Mouse (Mus musculus) lung, embryonic 16.5 days (tissue): ENCODE measurements at regions not wholly inside any gene's neighbourhood (a gene's known extent, or its start where the extent isn't known, plus 50 kb on each side); places are given as distances from the start of the nearest gene placed in this dataset.
A peak's percentile ranks its signal among the peaks of the same experiment; 100 is the strongest.

Experiments
- ATAC-seq: fragments of 200-750 bp; cut with Nextera tagmentation; 2 replicates; pipeline ENCODE4 v1.8.0; 2017; ENCODE audit warnings: low read depth, mild to moderate bottlenecking, moderate library complexity
- H3K27ac ChIP-seq: fragments of 300-500 bp; sonication (generic); 2 replicates; pipeline ENCODE4 v1.5.1; 2014; ENCODE audit warnings: mild to moderate bottlenecking, control low read depth, low read length
- H3K27me3 ChIP-seq: fragments of 300-500 bp; sonication (generic); 2 replicates; pipeline ENCODE4 v1.6.1; 2014; ENCODE audit warnings: low read depth, low read length, mixed read lengths; ENCODE audit not compliant: control insufficient read depth, insufficient read depth
- H3K36me3 ChIP-seq: fragments of 300-500 bp; sonication (generic); 2 replicates; pipeline ENCODE4 v1.6.1; 2014; ENCODE audit warnings: low read length; ENCODE audit not compliant: control insufficient read depth, insufficient read depth
- H3K4me1 ChIP-seq: fragments of 300-500 bp; sonication (generic); replicated peaks from 2 replicates; pipeline ENCODE4 v1.6.1; 2014; ENCODE audit warnings: low read length, mixed read lengths; ENCODE audit not compliant: control insufficient read depth, insufficient read depth
- H3K4me2 ChIP-seq: fragments of 300-500 bp; sonication (generic); 2 replicates; pipeline ENCODE4 v1.6.1; 2014; ENCODE audit warnings: low read depth, low read length, control low read depth
- H3K4me3 ChIP-seq: fragments of 300-500 bp; sonication (generic); 2 replicates; pipeline ENCODE4 v1.5.1; 2014; ENCODE audit warnings: mild to moderate bottlenecking, low read length, control low read depth
- H3K9ac ChIP-seq: fragments of 300-500 bp; sonication (generic); 2 replicates; pipeline ENCODE4 v1.6.1; 2014; ENCODE audit warnings: low read length, control low read depth
- H3K9me3 ChIP-seq: fragments of 300-500 bp; sonication (generic); 2 replicates; pipeline ENCODE4 v1.6.1; 2016; ENCODE audit warnings: low read length; ENCODE audit not compliant: control insufficient read depth
- WGBS: fragments of 180-500 bp; shearing (Covaris S2); extraction: QIAGEN DNeasy Blood & Tissue Kit; methylation state at CpG from one replicate; pipeline ENCODE4 v1.1.7; 2014; 5-methylcytosine and 5-hydroxymethylcytosine counted together

DNA sequence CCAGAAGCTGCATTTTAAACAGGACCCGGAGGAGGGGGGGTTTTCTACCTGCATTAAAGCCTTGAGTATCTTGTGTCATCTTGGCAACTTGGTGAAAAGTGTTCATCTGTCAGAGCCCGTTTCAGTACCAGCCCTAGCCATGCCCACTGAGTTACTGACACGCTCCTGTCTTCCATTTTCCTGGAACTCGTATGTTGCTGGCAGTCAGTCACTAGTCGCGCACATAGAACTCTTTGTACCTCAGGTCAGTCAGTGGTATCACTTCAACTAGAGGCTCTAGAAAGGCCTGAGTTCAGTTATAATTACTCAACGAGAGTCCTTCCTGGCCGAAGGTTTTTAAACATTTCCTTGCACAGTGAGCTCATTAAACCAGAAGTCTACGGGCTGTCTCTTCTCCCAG is 198.9 kb upstream of the Lrig1 start:
- no peaks in the 10 kb centered on the region for H3K27me3 ChIP-seq
- no peaks in the 10 kb centered on the region for H3K4me1 ChIP-seq
- no peak for ATAC-seq
- no peak overlapping the region for H3K27ac ChIP-seq
- WGBS: 81% methylated on average over 9 of the region's 9 CpGs
- H3K4me2 ChIP-seq: no peak overlapping the region
- H3K9ac ChIP-seq: no peak overlapping the region
- no peaks in the 10 kb centered on the region for H3K36me3 ChIP-seq
- no peaks in the 10 kb centered on the region for H3K9me3 ChIP-seq
- no peak overlapping the region for H3K4me3 ChIP-seq

DNA sequence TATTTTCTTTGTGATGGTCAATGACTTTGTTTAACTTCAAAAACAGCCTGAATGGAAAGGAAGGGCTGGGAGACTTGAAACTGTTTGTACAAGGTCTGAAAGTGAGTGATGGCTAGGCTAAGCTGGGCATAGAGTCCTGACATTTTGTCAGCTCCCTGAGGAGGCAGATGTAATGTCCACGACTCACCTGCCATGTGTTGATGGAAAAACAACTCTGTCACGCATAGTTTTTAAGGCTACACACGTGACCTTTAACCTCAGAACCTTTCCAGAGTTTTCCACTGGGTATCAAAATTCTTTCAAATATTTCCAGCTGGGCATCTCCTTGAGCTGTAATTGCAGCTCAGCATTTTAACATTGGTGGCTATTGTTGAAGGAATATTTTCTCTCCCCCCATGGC is 190.2 kb upstream of the Lrig1 start:
- Histone ChIP-seq H3K27ac (0 out of 2 replicates have a peak overlapping the region, but pooled peaks have one; percentile 22), H3K36me3 (no peaks in the 10 kb centered on the region), H3K4me2 (no peak overlapping the region), H3K4me1 (0 out of 2 replicates have a peak, but pooled peaks cover 2% of the 10 kb centered on the region), H3K9me3 (no peaks in the 10 kb centered on the region), H3K27me3 (no peaks in the 10 kb centered on the region), H3K9ac (no peak overlapping the region), H3K4me3 (no peak overlapping the region)
- peak; percentile 17; the same call in 1 of the 2 replicates for ATAC-seq
- WGBS: 36% methylated on average over 3 of the region's 3 CpGs

DNA sequence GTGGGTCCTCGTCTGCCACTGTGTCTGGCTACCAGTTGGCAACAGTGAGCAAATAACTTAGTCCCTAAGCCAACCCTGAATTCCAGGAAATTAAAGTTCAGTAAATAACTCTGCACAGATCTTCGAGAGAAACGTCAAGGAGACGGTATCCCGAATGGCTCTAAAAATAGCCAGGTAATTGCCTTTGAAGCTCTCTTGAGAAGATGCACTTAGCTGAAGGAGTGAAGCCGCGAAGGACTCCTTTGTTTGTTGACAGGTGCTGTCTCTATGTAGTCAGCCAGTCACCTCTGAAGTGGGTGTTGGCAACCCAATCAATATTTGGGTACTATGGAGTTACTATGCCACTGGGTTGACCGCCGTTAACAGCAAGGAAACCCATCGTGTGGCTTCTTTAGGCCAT is 189.3 kb upstream of the Lrig1 start:
- Histone ChIP-seq H3K27me3 (no peaks in the 10 kb centered on the region), H3K9ac (no peak overlapping the region), H3K36me3 (no peaks in the 10 kb centered on the region), H3K4me3 (no peak overlapping the region), H3K4me1 (0 out of 2 replicates have a peak, but pooled peaks cover 2% of the 10 kb centered on the region), H3K4me2 (no peak overlapping the region), H3K9me3 (no peaks in the 10 kb centered on the region), H3K27ac (no peak overlapping the region)
- WGBS: 47% methylated on average over 10 of the region's 10 CpGs
- ATAC-seq: no peak; the same call in 1 of the 2 replicates

DNA sequence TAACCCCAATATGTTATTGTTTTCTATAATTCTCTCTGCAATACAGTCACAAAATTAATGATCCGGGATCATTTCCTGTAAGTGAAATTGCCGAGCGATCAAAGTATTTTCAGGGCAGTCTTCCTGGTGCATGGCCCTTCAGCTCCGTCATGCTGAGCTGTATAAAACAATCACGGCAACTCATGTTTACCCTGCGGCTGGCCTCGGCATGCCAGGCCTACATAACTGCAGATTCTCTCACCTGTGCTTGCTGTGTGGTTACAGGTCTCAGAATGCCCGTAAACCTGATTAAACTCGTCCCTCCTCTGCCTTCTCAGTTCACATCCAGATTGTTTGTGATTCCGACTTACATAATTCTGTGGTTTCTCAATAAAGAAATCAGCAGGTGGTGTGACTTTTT is 181.2 kb upstream of the Lrig1 start:
- no peak for ATAC-seq
- Histone ChIP-seq H3K4me1 (no peaks in the 10 kb centered on the region), H3K27ac (no peak overlapping the region), H3K4me3 (no peak overlapping the region), H3K27me3 (no peaks in the 10 kb centered on the region), H3K9me3 (no peaks in the 10 kb centered on the region), H3K36me3 (no peaks in the 10 kb centered on the region), H3K9ac (no peak overlapping the region), H3K4me2 (no peak overlapping the region)
- 63% methylated on average over 10 of the region's 10 CpGs for WGBS

DNA sequence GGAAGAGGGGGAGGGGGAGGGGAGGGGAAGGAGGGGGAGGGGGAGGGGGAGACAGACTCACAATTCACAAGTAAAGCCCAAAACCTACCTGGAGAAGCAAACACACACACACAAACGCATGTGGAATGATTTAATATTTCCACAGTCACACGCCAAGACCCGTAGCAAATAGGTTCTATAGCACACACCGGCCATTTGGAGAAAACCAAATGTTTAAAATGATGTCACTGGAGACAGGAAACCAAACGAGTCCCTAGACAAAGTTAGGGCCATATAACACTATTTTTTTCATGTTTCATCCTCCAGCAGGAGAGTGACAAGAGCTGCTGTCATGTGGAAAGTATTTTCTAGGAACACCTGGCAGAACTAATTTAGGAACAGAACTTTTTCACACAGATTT is 175.9 kb upstream of the Lrig1 start:
- Histone ChIP-seq H3K4me2 (no peak overlapping the region), H3K9me3 (no peaks in the 10 kb centered on the region), H3K4me1 (no peaks in the 10 kb centered on the region; the same call in 1 of the 2 replicates), H3K4me3 (no peak overlapping the region), H3K9ac (no peak overlapping the region), H3K27ac (no peak overlapping the region), H3K36me3 (no peaks in the 10 kb centered on the region), H3K27me3 (no peaks in the 10 kb centered on the region)
- no peak for ATAC-seq
- 68% methylated on average over 5 of the region's 5 CpGs for WGBS

DNA sequence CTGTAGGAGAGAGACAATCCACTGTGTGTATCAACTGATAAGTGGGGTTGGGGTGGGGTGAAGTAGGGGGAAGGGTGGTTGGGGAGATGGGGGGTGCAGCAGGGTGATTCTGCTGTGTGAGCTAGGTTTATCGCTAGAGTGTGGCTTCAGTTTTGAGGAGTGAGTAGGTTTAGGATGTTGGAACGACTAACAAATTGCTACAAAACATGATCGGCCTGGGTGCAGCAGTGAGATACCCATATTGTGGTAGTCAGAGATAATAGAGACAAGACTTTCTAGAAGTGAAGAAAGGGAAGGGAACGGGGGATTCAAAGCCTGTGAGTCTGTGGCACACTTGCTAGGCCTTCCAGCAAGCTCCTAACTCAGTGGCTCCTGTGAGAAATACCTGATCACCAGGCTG is 175.1 kb upstream of the Lrig1 start:
- Histone ChIP-seq H3K9ac (no peak overlapping the region), H3K36me3 (no peaks in the 10 kb centered on the region), H3K27ac (no peak overlapping the region), H3K4me3 (no peak overlapping the region), H3K4me1 (no peaks in the 10 kb centered on the region; the same call in 1 of the 2 replicates), H3K9me3 (no peaks in the 10 kb centered on the region), H3K4me2 (no peak overlapping the region), H3K27me3 (no peaks in the 10 kb centered on the region)
- ATAC-seq: no peak
- 86% methylated on average over 4 of the region's 4 CpGs for WGBS

DNA sequence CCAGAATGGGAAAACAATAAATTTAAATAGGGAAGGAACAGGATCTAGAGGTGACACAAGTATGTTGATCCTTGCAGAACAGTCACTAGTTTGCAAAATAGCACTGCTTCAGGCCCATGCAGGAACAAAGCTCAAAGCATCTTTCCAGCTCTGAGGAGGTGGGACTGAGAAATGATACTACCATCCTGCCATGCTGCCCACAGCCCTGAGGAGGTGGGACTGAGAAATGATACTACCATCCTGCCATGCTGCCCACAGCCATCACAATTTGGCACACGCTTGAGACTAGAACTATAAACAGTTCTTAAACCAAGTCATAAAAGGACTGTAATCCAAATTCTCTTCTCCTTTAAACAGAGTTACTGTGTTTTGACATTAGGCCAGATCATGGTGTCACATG is 174.5 kb upstream of the Lrig1 start:
- no peak overlapping the region for H3K4me3 ChIP-seq
- H3K36me3 ChIP-seq: no peaks in the 10 kb centered on the region
- 74% methylated on average over 1 of the region's 1 CpGs for WGBS
- H3K4me1 ChIP-seq: no peaks in the 10 kb centered on the region; the same call in 1 of the 2 replicates
- no peak overlapping the region for H3K4me2 ChIP-seq
- H3K27ac ChIP-seq: no peak overlapping the region
- ATAC-seq: no peak
- no peak overlapping the region for H3K9ac ChIP-seq
- no peaks in the 10 kb centered on the region for H3K9me3 ChIP-seq
- H3K27me3 ChIP-seq: no peaks in the 10 kb centered on the region

DNA sequence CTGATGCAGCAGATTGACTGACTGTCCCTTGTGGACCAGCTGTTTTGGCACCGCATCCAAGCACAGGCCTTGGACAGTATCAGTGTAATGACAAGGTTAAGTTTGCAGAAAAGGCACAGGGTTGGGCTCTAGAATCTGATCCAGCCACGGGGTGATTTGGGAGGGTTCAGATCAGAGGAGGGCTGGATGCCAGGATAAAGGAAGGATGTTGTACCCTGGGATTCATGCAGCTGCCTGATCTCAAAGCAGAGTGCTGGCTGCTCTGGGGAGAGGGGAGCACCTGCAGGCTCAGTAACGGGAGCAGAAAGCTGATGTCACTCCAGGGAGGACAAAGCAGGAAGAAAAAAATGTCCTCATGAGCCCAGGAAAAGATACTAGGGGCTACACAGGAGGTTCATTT is 168.0 kb upstream of the Lrig1 start:
- ATAC-seq: no peak
- Histone ChIP-seq H3K27me3 (no peaks in the 10 kb centered on the region), H3K4me2 (no peak overlapping the region), H3K4me1 (no peaks in the 10 kb centered on the region), H3K9me3 (no peaks in the 10 kb centered on the region), H3K36me3 (no peaks in the 10 kb centered on the region), H3K4me3 (no peak overlapping the region), H3K9ac (no peak overlapping the region), H3K27ac (no peak overlapping the region)
- whole genome bisulfite sequencing: 46% methylated on average over 3 of the region's 3 CpGs

DNA sequence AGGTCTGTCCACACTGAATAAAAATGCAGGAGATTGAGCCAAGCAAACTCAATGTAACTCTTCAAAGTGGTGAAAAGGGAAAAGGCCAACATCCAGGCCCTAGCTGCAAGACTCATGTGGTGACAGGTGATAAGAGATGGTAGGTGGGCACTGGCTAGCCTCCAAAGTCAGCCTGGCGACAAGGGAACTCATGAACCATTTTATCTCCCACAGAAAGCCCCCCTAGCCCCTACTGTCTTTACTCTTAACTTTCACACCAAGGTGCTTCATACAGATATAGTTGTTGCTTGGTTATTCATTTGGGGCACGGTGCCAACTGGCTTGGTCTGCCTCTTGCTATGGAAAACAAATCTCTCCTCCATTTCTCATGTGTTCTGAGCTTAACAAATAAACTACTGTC is 165.5 kb upstream of the Lrig1 start:
- Histone ChIP-seq H3K4me3 (no peak overlapping the region), H3K4me1 (no peaks in the 10 kb centered on the region), H3K9me3 (no peaks in the 10 kb centered on the region), H3K27me3 (no peaks in the 10 kb centered on the region), H3K9ac (no peak overlapping the region), H3K4me2 (no peak overlapping the region), H3K27ac (no peak overlapping the region), H3K36me3 (no peaks in the 10 kb centered on the region)
- ATAC-seq: no peak
- 60% methylated on average over 2 of the region's 2 CpGs for WGBS

DNA sequence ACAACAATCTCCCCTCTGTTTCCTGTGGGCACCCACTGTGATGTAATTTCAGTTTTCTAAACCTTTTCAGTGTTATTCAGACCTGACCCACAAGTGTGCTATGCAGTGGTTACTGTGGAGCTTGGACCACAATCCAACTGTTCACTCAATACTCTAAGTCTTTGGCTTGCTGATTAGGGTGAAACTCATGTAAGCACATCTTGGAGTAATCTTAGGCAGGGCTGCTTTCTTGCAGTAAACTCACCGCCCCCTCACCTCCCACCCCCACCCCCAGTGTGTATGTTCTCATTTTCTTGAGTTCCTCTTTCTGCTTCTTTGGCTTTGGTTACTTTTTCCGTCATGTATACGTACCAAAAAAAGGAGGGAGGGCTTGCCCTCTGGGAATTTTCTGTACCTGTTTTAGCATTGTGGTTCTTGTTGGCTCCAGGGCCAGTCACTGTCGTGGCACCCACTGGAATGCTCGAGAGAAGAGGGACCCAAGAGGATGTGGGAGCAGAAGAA is 158.2 kb upstream of the Lrig1 start:
- ATAC-seq: no peak
- Histone ChIP-seq H3K9ac (no peak overlapping the region), H3K4me2 (no peak overlapping the region), H3K9me3 (no peaks in the 10 kb centered on the region), H3K4me3 (no peak overlapping the region), H3K4me1 (no peaks in the 10 kb centered on the region), H3K36me3 (no peaks in the 10 kb centered on the region), H3K27ac (no peak overlapping the region), H3K27me3 (no peaks in the 10 kb centered on the region)
- WGBS: 64% methylated on average over 5 of the region's 5 CpGs
